Mouse (Mus musculus): ENCODE results near the gene Keap1.
"Not testable (repeated sequence)": the region's sequence is repeated elsewhere in the genome, so short reads cannot be mapped to it uniquely, and the experiment has no call there.

Gene Keap1

GRCm38 (mm10) chr9:21265000-21265561, 25.9 kb upstream of the Keap1 start, which contains the start of gene Atg4d:
Gene Atg4d (plus strand): TSS chr9:21265293.
- in situ Hi-C loops (cut with MboI; ENCODE audit: low pct_unique_long_range_greater_than_20kb in 1 of 2, low sequenced_read_pairs in 2 of 2, unreplicated experiment in 1 of 2) = no loop called here

- in situ Hi-C loops (cut with MboI; ENCODE audit: low pct_unique_long_range_greater_than_20kb in 1 of 2, low sequenced_read_pairs in 2 of 2, unreplicated experiment in 1 of 2) = no loop called here
Observed at GRCm38 (mm10) chr9:21264272-21264999, 25.3 kb upstream of the Keap1 start.

GRCm38 (mm10) chr9:21261831-21262230, 22.7 kb upstream of the Keap1 start:
- in situ Hi-C loops (cut with MboI; ENCODE audit: low pct_unique_long_range_greater_than_20kb in 1 of 2, low sequenced_read_pairs in 2 of 2, unreplicated experiment in 1 of 2) = no loop called here

- in situ Hi-C loops (cut with MboI; ENCODE audit: low pct_unique_long_range_greater_than_20kb in 1 of 2, low sequenced_read_pairs in 2 of 2, unreplicated experiment in 1 of 2) = no loop called here
Observed at GRCm38 (mm10) chr9:21260491-21261040, 21.4 kb upstream of the Keap1 start.

GRCm38 (mm10) chr9:21256349-21256748, 17.2 kb upstream of the Keap1 start:
- in situ Hi-C loops (cut with MboI; ENCODE audit: low pct_unique_long_range_greater_than_20kb in 1 of 2, low sequenced_read_pairs in 2 of 2, unreplicated experiment in 1 of 2) = not testable (repeated sequence)

GRCm38 (mm10) chr9:21254690-21255089, 15.5 kb upstream of the Keap1 start:
- in situ Hi-C loops (cut with MboI; ENCODE audit: low pct_unique_long_range_greater_than_20kb in 1 of 2, low sequenced_read_pairs in 2 of 2, unreplicated experiment in 1 of 2) = no loop called here

GRCm38 (mm10) chr9:21251116-21251735, 12.1 kb upstream of the Keap1 start:
- in situ Hi-C loops (cut with MboI; ENCODE audit: low pct_unique_long_range_greater_than_20kb in 1 of 2, low sequenced_read_pairs in 2 of 2, unreplicated experiment in 1 of 2) = no loop called here

- in situ Hi-C loops (cut with MboI; ENCODE audit: low pct_unique_long_range_greater_than_20kb in 1 of 2, low sequenced_read_pairs in 2 of 2, unreplicated experiment in 1 of 2) = no loop called here
Observed at GRCm38 (mm10) chr9:21250509-21250908, 11.3 kb upstream of the Keap1 start.

- in situ Hi-C loops (cut with MboI; ENCODE audit: low pct_unique_long_range_greater_than_20kb in 1 of 2, low sequenced_read_pairs in 2 of 2, unreplicated experiment in 1 of 2) = no loop called here
Observed at GRCm38 (mm10) chr9:21249629-21250508, 10.7 kb upstream of the Keap1 start.

- in situ Hi-C loops (cut with MboI; ENCODE audit: low pct_unique_long_range_greater_than_20kb in 1 of 2, low sequenced_read_pairs in 2 of 2, unreplicated experiment in 1 of 2) = no loop called here
Observed at GRCm38 (mm10) chr9:21248326-21248725, 9.2 kb upstream of the Keap1 start, which contains the start of gene S1pr5. Gene S1pr5 (minus strand): TSS chr9:21248443.

GRCm38 (mm10) chr9:21246342-21246741, 7.2 kb upstream of the Keap1 start:
- in situ Hi-C loops (cut with MboI; ENCODE audit: low pct_unique_long_range_greater_than_20kb in 1 of 2, low sequenced_read_pairs in 2 of 2, unreplicated experiment in 1 of 2) = no loop called here

GRCm38 (mm10) chr9:21245113-21245487, 5.9 kb upstream of the Keap1 start:
- in situ Hi-C loops (cut with MboI; ENCODE audit: low pct_unique_long_range_greater_than_20kb in 1 of 2, low sequenced_read_pairs in 2 of 2, unreplicated experiment in 1 of 2) = no loop called here

- in situ Hi-C loops (cut with MboI; ENCODE audit: low pct_unique_long_range_greater_than_20kb in 1 of 2, low sequenced_read_pairs in 2 of 2, unreplicated experiment in 1 of 2) = no loop called here
Observed at GRCm38 (mm10) chr9:21244428-21245112, 5.4 kb upstream of the Keap1 start.

GRCm38 (mm10) chr9:21243826-21244427, 4.8 kb upstream of the Keap1 start:
- in situ Hi-C loops (cut with MboI; ENCODE audit: low pct_unique_long_range_greater_than_20kb in 1 of 2, low sequenced_read_pairs in 2 of 2, unreplicated experiment in 1 of 2) = no loop called here

GRCm38 (mm10) chr9:21241343-21241742, 2.2 kb upstream of the Keap1 start:
- in situ Hi-C loops (cut with MboI; ENCODE audit: low pct_unique_long_range_greater_than_20kb in 1 of 2, low sequenced_read_pairs in 2 of 2, unreplicated experiment in 1 of 2) = no loop called here

- in situ Hi-C loops (cut with MboI; ENCODE audit: low pct_unique_long_range_greater_than_20kb in 1 of 2, low sequenced_read_pairs in 2 of 2, unreplicated experiment in 1 of 2) = no loop called here
Observed at GRCm38 (mm10) chr9:21239465-21239848, 296 bp upstream of the Keap1 start.

- in situ Hi-C loops (cut with MboI; ENCODE audit: low pct_unique_long_range_greater_than_20kb in 1 of 2, low sequenced_read_pairs in 2 of 2, unreplicated experiment in 1 of 2) = no loop called here
Observed at GRCm38 (mm10) chr9:21238004-21238732, 993 bp downstream of the Keap1 start.

Data from mouse embryonic stem cell (cell line).